Mouse (Mus musculus) activated CD4-positive, CD25-positive, alpha-beta regulatory T cell, adult 4 months (primary cell): ENCODE results near the gene Pole. TPM values are rescaled to one million over a fixed set of nuclear protein-coding genes. Genes with fewer than 3 reads are reported as not detected.

ENCODE experiments used
- ATAC-seq: one replicate; pipeline ENCODE4 v1.8.0; 2017
- polyA plus RNA-seq, 2 experiments: library from polyadenylated mRNA; unstranded; fragments of 100-300 nt; shearing (Covaris generic); gene quantifications; one replicate each; pipeline ENCODE4 v1.2.1; 2017

Gene Pole
- polyA plus RNA-seq, 2 experiments from 2014 or later: 7.5 to 12.4 TPM

GRCm38 (mm10) chr5:110345553-110345952 lies 59.4 kb downstream of the Pole start:
- no peak for ATAC-seq

GRCm38 (mm10) chr5:110347006-110347405 lies 60.9 kb downstream of the Pole start:
- ATAC-seq: no peak

GRCm38 (mm10) chr5:110354716-110355115 lies 68.6 kb downstream of the Pole start:
- no peak for ATAC-seq

- ATAC-seq: peak; percentile 69
Measured at GRCm38 (mm10) chr5:110357531-110358179, 71.5 kb downstream of the Pole start.

GRCm38 (mm10) chr5:110361465-110361864 lies 75.4 kb downstream of the Pole start:
- ATAC-seq: no peak

- peak; percentile 7 for ATAC-seq
Measured at GRCm38 (mm10) chr5:110362813-110363178, 76.7 kb downstream of the Pole start.

- peak; percentile 73 for ATAC-seq
Measured at GRCm38 (mm10) chr5:110363179-110363821, 77.2 kb downstream of the Pole start.

GRCm38 (mm10) chr5:110363822-110364545 lies 77.9 kb downstream of the Pole start:
- ATAC-seq: no peak

GRCm38 (mm10) chr5:110376802-110377433 lies 90.8 kb downstream of the Pole start:
- ATAC-seq: no peak

- no peak for ATAC-seq
Measured at GRCm38 (mm10) chr5:110378181-110378583, 92.1 kb downstream of the Pole start.

- ATAC-seq: no peak
Measured at GRCm38 (mm10) chr5:110379086-110379485, 93.0 kb downstream of the Pole start.

- no peak for ATAC-seq
Measured at GRCm38 (mm10) chr5:110379823-110380222, 93.7 kb downstream of the Pole start.

GRCm38 (mm10) chr5:110384491-110384890 lies 98.4 kb downstream of the Pole start:
- no peak for ATAC-seq

GRCm38 (mm10) chr5:110385263-110385662 lies 99.2 kb downstream of the Pole start:
- ATAC-seq: no peak

GRCm38 (mm10) chr5:110386371-110387330 lies 100.5 kb downstream of the Pole start:
- no peak for ATAC-seq

Other genes with a start within 250 kb of the Pole start
- gene Gm17655, start 213.8 kb upstream of the Pole start, polyA plus RNA-seq: 10 to 100 TPM in 1 of 2 experiments, 1 to 10 TPM in 1; 8.8 to 11.2 TPM
- gene Gm35315, start 191.9 kb upstream of the Pole start, polyA plus RNA-seq: 1 to 10 TPM; 1.6 to 3.0 TPM
- gene Plcxd1, start 186.3 kb upstream of the Pole start, polyA plus RNA-seq: 1 to 10 TPM in 1 of 2 experiments, under 1 TPM in 1; 0.63 to 1.6 TPM
- gene Gtpbp6, start 178.1 kb upstream of the Pole start, polyA plus RNA-seq: 10 to 100 TPM; 11.6 to 11.7 TPM
- gene Zfp605, start 176.2 kb upstream of the Pole start, polyA plus RNA-seq: 1 to 10 TPM; 3.5 to 4.6 TPM
- 10 to 100 TPM; 35.7 to 50.7 TPM for gene Chfr, start 150.5 kb upstream of the Pole start, polyA plus RNA-seq
- gene Golga3, start 109.6 kb upstream of the Pole start, polyA plus RNA-seq: 10 to 100 TPM; 18.0 to 20.7 TPM
- gene Ankle2, start 55.3 kb upstream of the Pole start, polyA plus RNA-seq: 10 to 100 TPM; 13.8 to 18.3 TPM
- gene Pgam5, start 16.4 kb upstream of the Pole start, polyA plus RNA-seq: 10 to 100 TPM; 28.0 to 30.1 TPM
- 1 to 10 TPM; 3.3 to 3.8 TPM for gene Pxmp2, start 120 bp upstream of the Pole start, polyA plus RNA-seq
- not detected for gene P2rx2, start 56.9 kb downstream of the Pole start, polyA plus RNA-seq
- not detected for gene Lrcol1, start 58.4 kb downstream of the Pole start, polyA plus RNA-seq
- 1 to 10 TPM; 5.1 to 5.8 TPM for gene Fbrsl1, start 162.2 kb downstream of the Pole start, polyA plus RNA-seq